Mouse (Mus musculus) embryo, embryonic 11 days (tissue): ENCODE results near the gene Zfp410.
"Not testable (repeated sequence)": the region's sequence is repeated elsewhere in the genome, so short reads cannot be mapped to it uniquely, and the experiment has no call there.

Experiments used
- DNase-seq: peaks from one replicate; pipeline ENCODE4 v3.0.0-alpha.2; 2015

The Zfp410 gene

DNA sequence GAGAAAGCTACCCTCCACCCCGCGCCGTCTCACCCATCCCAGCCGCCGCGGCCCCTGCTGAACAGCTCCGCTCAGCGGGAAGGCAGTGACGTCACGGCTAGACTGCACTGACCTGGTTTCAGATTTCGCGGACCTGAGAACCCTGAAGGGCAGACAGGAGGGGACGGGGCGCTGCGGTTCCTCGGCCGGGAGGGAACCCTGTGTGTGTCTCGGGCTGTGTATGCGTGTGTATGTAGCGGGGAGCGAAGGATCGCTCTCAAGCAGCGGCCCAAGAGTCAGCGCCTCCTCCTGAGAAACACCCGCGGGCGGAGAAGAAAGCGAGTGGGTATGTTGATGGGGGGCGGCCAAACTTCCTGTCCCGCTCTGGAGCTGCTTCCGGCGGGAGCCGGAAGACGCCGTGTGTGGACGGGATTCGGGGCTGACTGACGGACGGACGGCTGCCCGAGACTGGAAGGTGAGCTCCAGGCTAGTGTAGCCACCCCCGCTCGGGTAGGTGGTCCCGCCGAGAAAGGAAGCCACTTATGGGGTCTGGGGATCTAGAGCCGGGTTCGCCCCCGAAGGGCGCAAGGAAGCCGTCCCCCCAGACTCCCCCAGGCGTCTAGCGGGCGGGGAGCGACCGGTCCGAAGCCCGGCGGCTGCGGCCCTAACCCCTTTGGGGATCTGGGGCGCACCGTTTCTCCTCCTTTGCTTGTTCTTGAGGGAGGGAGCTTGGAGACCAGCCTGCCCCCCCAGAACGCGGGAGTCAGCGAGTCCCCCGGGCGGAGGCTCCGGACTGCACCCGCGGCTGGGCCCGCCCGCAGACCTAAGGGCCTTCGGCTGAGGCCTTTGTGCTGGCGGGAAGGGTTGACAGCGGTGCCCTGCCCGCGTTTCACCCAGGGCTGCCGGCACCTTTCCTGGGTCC lies at the start of gene Zfp410:
Gene Zfp410 (plus strand): TSS at position 132 of the 901 bp plus-strand sequence.
- peak; percentile 95 for DNase-seq

DNA sequence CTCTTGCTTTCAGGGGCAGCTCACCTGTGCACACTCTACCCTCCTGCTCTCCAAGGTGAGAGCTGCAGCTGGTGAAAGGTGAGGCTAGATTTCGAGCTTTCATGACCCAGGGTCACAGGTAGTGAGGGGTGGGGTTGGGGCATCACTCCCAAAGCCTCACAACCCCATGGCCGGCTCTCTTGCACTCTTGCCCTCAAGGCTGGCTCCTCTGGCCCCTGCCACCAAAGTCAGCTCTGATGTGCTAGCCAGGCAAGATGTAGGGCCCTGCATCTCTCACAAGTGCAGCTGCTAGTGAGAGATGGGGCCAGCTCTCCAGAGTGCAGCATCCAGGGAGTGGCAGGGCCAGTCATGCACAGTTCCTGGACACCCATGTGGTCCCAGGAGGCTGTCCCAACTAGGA lies 49.4 kb upstream of the Zfp410 start:
- DNase-seq: no peak

DNA sequence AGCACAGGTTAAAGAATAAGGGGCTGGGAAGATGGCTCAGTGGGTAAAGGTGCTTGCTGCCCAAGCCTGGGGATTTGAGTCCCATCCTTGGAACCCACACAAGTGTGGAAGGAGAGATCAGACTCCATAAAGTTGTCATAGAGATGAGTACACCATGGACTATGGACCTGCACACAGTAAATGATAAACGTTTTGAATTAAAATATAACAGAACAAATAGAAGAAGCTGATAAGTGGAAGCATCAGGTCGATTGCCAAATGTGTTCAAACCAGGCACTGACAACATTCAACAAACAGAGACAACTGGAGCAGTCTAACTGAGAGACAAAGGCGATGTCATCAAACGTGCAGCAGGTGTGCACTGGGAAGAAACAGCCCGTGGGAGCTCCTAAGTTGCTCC lies 43.3 kb upstream of the Zfp410 start:
- DNase-seq: no peak

DNA sequence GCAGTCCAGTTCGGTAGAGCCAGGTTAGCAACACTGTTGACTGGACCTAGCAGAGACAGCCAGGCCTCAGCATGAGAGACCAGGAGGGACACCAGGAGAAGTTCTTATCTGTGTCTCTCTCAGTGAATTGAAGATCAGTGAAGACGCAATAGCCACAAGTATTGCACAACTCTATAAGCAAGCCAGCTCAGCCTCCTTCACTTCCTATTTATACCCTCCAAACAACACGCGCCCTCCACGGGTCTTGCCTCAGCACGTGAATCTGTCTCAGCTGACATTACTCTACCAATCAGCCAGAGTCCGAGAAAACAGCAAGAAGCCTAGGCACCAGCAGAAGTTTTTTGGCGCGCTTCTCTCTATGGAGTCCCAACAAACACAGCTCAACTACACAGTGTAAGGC lies 41.4 kb upstream of the Zfp410 start:
- no peak for DNase-seq

DNA sequence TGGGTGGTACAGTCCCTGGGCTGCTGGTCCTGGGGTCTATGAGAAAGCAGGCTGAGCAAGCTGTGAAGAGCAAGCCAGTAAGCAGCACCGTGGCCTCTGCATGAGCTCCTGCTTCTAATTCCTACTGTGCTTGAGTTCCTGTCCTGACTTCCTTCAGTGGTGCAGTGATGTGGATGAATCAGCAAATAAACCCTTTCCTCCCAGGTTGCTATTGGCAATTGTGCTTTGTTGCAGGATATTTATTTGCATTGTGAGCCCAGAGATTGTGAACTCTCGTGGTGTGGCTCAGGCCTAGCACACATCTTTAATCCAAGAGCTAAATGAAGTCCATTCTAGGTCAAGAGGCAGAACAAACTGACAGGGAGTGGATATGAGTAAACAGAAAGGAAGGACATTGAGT lies 40.4 kb upstream of the Zfp410 start:
- DNase-seq: no peak

DNA sequence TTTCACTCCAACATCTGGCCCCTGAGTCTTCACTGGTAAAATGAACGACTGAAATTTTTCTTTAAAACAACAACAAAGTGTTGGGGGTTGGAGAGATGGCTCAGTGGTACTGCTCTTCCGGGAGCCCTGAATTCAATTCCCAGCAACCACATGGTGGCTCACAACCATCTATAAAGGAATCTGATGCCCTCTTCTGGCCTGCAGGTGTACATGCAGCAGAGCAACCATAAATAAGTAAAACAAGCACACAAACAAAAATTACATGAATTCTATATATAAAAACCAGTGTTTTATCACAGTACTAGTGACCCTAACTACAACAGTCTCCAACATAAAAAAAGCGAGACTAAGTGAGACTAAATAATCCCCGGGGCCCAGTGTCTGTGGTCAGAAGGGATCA lies 39.9 kb upstream of the Zfp410 start:
- no peak for DNase-seq

DNA sequence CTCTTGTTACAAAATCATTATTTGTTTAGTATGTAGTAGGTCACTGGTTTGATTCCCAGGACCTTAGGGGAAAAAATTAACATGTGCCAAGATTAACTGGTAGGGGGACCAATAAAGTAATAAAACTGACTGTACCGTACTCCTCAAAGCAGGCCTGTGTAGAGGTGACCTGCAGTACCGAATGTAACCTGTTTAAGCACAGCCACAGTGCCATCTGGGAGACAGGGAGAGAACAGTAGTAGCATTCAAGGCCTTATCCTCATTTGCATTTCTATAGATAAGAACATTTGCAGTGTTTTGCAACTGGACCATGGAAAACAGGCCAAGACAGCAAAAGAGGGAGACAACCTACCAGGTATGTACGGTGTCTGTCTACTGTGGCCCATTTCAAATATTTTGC lies 38.8 kb upstream of the Zfp410 start:
- DNase-seq: peak; percentile 12

DNA sequence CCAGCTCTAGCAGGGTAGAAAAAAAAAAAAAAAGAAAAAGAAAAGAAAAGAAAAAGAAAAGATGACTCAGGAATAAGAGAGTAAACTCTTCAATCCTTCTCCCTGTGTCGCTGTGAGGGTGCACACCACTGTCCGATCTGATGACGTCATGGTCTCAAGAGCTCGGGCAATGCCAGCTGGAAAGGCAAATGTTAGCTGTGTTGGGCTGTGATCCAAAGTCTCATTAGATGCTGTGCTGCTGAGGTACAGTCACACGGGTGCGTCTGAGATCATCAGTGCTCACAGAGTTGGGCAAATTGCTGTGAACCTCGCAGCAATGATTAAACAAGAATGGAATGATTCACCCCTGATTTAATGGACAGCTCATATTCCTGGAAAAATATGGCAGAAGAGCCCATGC lies 37.8 kb upstream of the Zfp410 start:
- no peak for DNase-seq

DNA sequence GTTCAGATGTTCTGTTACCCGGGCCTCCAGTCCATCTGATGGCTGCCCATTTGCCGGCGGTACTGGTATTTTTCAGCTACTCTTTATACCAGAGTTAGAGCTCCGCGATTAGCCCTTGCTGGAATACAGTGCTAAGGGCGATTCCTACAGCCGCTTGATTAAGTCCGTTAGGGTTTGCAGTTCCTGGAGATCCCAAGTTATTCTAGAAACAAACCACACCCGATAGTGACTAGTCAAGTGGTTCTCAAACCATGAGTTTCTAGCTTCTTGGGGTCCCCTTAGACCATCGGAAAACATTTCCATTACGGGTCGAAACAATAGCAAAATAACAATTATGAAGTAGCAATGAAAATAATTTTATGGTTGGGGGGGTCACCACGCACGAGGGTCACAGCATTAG lies 32.3 kb upstream of the Zfp410 start:
- DNase-seq: no peak

DNA sequence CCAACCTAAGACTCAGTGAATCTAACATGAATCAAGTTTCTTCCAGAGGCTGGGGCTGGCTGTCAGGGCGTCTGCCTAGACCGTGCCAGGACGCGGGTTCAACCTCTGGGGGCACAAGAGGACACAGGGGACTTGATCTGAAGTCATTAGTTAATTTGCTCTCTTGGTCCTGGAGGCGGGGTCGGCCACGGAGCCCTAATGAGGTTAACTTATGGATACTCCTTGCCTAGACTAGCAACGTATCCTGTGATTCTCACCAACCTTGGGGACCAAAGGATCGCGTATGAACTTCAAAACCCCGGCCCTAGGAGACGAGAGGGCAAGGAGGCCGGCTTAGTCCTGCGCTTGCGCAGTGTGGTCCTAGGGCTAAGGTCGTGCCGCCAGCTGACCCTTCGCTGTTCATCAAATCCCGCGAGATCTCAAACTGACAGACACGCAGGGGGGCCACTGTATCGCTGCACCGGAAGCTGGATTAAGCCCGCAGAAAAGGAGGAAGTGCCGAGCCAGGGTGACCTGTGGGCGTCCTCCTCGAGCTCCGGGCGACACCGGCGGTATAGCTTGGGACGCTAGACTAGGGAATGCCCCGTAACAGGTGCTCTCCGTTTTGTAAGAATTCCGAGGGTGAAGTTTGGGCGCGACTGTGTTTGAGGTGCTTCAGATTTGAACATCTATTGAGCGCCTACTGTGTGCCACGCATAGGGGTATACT lies 31.6 kb upstream of the Zfp410 start, which contains the start of gene Ptgr2:
Gene Ptgr2 (plus strand): TSS at position 348 of the 708 bp plus-strand sequence.
- DNase-seq: peak; percentile 97

DNA sequence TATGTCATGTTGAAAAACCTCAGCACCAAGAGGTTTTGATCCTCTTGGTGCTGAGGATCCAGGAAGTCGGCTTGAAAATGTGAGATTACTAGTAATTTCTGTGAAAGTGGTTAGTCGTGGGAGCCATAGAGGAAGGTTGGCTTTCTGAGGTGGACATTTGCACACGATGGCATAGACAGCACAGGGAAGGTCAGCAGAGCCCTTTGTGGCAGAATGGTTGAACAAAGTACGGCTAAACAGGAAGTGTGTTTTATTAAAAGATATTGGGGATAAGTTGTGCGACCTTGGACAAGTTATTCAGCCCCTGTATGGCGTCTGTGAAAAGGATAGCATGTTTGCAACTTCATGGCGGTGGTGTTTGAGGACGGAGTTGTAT lies 31.1 kb upstream of the Zfp410 start:
- DNase-seq: no peak

DNA sequence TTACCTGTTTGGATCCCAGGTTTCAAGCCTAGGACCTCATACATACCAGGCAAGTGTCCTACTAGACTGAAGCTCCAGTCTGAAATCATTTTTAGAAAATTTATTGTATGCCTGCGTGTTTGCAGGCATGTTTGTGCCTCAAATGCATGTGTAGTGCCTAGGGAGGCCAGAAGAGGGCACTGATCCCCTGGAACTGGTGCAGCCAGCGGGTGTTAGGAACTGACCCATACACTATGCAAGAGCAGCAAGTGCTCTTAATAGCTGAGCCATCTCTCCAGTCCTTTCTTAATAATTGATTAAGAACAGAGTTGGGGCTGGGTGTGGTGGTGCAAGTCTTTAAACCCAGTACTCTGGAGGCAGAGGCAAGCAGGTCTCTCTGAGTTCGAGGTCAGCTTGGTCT lies 28.2 kb upstream of the Zfp410 start:
- peak; percentile 43 for DNase-seq

DNA sequence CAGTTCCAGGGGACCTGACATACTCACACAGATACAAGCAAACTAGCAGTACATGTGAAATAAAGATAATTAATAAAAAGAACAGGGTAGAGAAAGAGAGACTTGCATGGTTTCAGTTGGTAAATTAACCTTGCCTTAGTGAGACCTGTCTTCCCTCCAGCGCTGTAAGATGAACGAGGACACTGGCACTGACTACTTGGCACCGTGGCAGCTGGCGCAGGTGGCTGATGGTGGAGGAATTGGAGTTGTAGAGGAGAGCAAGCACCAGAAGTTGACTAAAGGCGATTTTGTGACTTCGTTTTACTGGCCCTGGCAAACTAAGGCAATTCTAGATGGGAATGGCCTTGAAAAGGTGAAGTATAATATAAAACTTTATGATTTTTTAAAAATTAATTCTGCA lies 18.8 kb upstream of the Zfp410 start:
- DNase-seq: no peak

DNA sequence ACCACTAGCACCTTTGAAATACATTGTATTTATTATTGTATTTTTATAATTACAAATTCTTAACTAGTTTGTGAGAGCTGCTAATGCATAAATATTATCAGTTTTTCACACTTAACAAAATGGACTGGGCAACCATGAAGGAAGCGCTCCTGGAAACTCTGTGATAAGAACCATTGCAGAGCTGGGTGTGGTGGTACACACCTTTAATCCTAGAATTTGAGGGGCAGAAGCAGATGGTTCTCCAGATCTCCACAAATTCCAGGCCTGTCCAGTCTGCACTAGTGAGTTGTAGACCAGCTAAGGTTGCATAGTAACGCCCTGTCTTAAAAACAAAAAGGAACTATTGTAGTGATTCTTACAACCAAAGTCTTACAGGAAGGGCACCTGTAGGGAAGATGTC lies 17.4 kb upstream of the Zfp410 start:
- no peak for DNase-seq

DNA sequence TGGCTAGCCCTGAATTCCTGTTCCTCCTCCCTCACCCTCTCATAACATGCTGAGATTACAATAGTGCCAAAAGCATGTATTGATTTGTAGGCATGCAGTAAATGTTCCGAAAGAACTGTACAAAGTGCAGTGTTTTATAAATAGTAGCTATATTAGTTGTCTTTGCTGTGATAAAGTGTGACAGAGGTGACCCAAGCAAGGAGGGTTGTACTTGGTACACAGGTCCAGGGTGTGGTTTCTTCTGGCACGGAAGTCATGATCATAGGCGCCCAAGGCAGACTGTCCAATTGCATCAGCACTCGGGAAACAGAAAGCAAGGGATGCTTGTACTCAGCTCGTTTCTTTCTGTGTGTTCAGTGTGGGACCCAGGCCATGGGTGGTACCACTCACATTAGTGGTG lies 12.6 kb upstream of the Zfp410 start:
- DNase-seq: no peak

DNA sequence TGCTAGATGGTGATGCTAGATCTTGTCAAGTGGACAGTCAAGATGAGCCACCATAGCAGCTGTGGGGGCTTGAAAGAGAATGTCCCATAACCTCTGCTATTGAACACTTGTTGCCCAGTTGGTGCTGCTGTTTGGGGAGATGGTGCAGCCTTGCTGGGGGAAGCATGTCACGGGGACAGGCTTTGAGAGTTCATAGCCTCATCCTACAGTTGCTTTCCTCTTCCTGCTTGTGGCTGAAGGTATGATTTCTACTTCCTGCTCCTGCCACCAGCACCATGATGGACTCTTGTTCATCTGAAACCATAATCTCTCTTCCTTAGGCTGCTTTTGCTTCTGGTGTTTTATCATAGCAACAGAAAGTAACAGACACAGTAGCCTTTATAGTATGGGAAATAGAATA lies 12.1 kb upstream of the Zfp410 start:
- DNase-seq: no peak

DNA sequence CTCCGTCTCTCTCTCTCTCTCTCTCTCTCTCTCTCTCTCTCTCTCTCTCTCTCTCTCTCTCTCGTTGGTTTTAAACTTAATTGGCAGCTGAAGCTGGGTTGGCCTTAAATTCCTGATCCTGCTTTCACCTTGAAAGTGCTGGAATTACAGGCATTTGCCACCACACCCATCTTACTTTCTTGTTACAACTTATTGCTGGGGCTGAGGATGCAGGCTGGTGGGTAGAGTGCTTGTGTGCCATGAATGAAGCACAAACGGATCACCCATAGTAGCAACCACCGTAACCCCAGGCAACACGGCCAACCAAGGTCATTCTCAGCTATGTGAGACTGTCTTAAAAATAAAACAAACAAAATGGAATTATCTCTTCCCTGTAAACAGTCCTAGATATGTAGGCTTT lies 5.3 kb upstream of the Zfp410 start:
- DNase-seq: no peak

DNA sequence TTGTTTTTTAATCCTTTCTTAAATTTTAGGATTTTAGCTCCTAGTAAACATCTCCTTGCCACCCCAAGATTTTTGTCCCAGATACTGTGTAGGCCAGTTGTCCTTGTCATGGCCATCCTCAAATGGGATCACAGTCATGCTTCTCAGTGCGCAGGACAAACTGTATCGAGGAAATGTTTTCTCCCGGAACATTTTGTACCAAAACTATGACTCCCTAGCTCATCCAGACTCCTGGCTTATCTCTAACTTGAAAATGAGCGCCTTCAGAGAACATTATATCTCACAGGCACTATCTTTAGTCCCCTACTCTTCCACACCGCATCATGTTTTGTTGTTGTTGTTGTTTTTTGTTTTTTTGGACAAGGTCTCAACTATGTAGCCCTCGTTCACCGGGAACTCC lies 646 bp upstream of the Zfp410 start:
- no peak for DNase-seq

DNA sequence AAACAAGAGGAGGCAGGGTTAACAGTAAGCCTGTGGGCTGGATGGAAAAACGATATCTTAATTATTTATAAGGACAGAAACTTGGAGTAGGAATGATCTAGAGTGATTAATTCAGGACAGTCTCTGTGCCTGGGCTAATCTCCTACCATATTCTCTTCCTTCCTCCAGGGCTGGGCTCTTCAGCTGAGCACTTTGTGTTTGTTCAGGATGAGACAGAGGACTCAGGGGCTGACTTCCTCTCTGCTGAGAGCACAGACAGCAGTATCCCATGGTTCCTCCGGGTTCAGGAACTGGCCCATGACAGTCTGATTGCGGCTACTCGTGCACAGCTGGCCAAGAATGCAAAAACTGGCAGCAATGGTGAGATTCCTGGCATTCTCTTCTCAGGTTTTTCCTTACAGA lies 10.5 kb downstream of the Zfp410 start:
- DNase-seq: no peak

DNA sequence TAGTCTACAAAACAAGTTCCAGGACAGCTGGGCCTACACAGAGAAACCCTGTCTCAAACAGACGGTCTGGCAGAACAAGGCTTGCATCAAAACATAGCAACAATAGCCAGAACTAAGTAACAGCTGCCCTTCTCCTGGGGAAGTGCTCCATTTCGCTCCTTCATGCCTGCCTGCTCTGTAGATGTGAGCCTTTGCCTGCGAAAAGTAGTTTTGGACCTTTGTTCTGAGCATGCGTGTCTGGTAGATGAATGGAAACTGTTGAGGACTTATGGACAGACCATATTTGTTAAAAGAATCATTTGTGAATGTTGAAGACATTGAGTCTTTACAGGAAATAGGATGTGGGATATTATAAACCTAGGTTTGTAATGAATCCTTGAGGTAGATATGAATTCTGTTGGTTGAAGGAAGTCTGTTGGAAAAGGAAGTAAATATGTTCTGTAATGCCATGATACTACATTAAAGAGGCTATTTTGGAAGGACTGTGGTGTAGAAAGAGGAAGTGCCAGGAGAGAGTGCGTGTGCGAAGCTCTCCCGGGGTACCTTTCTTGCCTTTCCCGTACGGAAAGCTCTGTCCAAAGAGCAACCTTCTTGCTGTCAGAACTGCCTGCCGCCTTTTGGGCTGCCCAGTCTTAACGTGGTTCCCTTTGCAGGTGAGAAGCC lies 20.4 kb downstream of the Zfp410 start:
- no peak for DNase-seq

DNA sequence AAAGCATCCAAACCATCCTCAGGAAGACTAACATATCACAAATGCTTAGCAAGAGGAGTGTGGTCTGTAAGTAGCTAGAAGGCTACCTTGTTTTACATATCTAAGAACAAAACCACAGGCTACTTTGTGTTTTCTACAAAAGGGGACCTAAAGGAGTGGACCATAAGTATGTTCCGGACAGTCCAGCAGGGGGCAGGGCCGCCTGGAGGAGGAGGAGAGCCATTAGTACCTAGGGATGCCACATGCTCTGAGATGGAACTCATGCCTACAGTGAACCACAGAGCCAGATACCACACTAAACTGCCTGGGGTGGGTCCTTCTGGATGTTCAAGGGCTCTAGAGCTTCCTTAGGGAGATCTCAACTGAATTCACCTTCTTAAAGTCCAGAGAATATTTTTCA lies 30.5 kb downstream of the Zfp410 start:
- DNase-seq: peak; percentile 55

DNA sequence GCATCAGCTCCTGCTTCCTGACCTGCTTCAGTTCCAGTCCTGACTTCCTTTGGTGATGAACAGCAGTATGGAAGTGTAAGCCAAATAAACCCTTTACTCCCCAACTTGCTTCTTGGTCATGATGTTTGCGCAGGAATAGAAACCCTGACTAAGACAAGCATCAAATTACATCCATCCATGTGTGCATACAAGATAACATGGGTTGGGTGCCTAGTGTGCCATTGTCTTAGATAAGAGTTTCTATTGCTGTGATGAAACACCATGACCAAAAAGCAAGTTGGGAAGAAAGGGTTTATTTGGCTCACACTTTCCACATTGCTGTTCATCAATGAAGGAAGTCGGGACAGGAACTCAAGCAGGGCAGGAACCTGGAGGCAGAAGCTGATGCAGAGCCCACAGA lies 42.0 kb downstream of the Zfp410 start:
- DNase-seq: not testable (repeated sequence)

DNA sequence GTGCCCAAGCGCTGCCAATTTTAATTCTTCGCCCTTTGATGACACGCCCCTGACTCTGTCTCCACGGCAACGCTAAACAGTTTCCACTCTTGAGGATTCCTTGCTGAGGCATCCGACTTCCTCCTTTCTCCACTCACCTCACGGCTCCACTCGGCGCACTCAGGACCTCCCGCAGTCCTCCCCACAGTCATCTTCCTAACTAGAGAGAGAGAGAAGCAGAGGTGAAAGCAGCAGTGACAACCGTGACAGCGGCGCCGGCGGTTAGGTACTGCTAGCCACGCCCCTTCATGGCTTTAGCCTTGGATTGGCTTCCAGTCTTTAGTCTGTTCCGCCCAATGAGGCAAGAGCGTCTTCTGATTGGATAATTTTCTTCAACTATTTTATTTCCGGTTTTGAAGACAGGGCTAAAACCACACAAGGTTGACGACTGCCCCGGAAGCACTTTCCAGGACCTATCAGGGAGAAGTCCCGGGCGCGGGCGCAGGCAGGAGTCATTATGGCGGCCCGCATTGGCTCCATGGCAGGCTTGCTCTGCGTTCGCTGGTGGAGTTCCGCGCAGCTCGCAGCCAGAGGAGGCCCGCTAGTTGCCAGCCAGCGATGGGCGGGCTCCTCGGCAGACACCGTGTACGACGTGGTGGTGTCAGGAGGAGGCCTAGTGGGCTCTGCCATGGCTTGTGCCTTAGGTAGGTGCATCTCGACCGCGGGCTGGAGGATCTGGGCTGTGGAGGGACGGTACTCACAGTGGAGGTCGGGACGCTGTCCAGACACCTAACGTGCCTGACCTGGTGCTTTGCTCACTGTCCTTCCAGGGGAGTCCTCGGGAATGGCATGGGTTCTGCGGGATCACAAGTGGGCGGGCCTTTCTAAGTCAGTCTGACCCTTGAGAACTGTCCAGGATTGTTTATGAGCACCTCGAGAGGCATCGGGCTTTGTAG lies 45.2 kb downstream of the Zfp410 start, which contains the start of the genes Coq6 and Fam161b:
Gene Coq6 (plus strand): TSS at position 103 of the 935 bp plus-strand sequence.
Gene Fam161b (minus strand): TSS at position 279 of the 935 bp plus-strand sequence.
- DNase-seq: peak; percentile 99
